Mouse (Mus musculus): ENCODE measurements around the gene Wee1.
"Not testable (repeated sequence)": the region's sequence is repeated elsewhere in the genome, so short reads cannot be mapped to it uniquely, and the experiment has no call there.

The Wee1 gene

DNA sequence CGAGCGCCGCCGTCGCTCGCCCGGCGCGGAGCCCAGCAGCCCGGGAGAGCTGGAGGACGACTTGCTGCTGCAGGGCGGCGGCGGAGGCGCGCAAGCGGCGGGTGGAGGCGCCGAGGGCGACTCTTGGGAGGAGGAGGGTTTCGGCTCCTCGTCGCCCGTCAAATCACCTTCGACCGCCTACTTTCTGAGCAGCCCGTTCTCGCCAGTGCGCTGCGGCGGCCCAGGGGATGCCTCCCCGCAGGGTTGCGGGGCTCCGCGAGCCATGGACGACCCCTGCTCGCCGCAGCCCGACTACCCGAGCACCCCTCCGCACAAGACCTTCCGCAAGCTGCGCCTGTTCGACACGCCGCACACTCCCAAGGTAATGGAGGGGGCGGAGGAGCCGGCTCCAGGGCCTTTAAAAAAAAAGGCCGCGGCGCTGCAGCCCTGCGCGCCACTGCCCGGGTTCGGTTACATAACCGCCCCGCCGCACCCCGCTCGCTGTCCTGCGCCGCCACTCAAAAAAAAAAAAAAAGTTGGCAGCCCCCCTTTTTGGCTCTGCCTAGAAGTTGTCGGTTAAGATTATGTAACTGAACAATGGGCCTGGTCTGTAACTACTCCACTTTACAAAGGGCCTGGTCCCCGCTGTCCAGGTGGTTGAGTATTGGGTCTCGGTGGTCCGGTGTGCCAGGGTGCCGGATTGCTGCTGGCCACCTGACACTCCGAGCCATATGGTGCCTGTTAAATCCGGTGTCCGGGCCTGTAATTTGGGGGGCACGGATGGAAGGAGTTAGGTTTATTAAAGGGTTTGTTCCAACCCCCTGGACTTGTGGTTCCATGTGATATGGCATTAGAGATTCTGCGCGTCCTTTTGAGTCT lies 948 bp downstream of the Wee1 start:
- peak; percentile 75 for DNase-seq (ENCODE audit: low read depth, low spot score)

- DNase-seq (ENCODE audit: low read depth, low spot score): no peak
These were observed 2.2 kb downstream of the Wee1 start for GRCm38 (mm10) chr7:110123844-110124555.

DNA sequence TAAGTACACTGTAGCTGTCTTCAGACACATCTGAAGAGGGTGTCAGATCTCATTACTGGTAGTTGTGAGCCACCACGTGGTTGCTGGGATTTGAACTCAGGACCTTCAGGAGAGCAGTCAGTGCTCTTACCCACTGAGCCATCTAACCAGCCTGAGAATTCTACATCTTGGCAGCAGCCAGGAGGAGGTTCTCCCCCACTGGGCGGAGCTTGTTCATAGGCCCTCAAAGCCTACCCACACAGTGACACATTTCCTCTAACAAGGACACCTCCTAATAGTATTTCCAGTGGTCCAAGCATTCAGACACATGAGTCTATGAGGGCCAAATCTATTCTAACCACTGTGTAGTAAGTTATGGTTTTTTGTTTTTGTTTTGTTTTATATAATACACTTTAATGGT lies 6.7 kb downstream of the Wee1 start:
- DNase-seq (ENCODE audit: low read depth, low spot score): no peak

DNA sequence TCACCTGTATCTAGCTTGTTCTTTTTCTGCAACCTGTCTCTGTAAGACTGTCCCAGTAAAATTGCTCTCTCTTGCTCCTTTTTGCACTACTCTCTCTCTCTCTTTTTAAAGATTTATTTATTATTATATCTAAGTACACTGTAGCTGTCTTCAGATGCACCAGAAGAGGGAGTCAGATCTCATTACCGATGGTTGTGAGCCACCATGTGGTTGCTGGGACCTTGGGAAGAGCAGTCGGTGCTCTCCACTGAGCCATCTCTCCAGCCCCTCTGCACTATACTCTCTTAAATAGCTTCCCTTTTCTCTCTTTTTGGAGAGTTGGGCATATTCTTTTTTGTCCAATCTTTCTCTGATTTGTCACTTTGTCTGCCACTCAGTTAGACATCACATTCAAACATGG lies 10.4 kb downstream of the Wee1 start:
- not testable (repeated sequence) for DNase-seq (ENCODE audit: low read depth, low spot score)

DNA sequence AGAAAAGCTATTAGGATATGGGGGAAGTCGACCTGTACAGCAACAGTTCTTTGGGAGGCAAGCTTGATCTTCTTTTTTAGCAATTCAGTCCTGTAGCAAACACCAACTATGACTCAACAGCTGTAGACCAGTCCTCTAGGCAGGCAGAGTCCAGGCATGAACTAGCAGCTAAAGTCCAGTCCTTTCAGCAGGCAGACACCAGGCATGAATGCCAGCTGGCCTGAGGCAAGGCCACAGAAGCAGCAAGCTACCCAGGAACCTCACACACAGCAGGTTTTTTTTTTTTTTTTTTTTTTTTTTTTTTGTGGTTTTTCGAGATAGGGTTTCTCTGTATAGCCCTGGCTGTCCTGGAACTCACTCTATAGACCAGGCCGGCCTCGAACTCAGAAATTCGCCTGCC lies 12.1 kb downstream of the Wee1 start:
- no peak for DNase-seq (ENCODE audit: low read depth, low spot score)

GRCm38 (mm10) chr7:110138538-110138937 lies 16.7 kb downstream of the Wee1 start:
- DNase-seq (ENCODE audit: low read depth, low spot score): no peak

- no peak for DNase-seq (ENCODE audit: low read depth, low spot score)
These were observed 22.0 kb downstream of the Wee1 start for GRCm38 (mm10) chr7:110143863-110144262.

- no peak for DNase-seq (ENCODE audit: low read depth, low spot score)
These were observed 31.0 kb downstream of the Wee1 start for GRCm38 (mm10) chr7:110152891-110153290.

GRCm38 (mm10) chr7:110156712-110157260 lies 34.9 kb downstream of the Wee1 start:
- no peak for DNase-seq (ENCODE audit: low read depth, low spot score)

GRCm38 (mm10) chr7:110157261-110157910 lies 35.5 kb downstream of the Wee1 start:
- DNase-seq (ENCODE audit: low read depth, low spot score): peak; percentile 7

DNA sequence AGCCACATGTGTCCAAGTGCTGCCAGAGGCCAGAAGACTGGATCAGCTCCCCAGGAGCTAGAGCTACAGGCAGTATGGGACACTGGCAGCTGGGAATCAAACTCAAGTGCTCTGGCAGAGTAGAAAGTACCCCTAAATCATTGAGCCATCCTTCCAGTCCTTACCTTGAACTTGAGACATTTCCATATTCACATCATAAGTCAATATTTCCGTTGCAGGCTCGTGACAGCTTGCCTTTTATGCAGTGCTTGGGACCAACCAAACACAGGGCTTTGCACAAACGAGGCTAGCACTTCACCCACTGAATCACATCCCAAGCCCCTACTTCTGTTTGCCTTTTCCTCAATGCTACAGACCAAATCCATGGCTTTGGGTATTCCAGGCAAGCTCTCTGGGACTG lies 36.2 kb downstream of the Wee1 start:
- DNase-seq (ENCODE audit: low read depth, low spot score): no peak

- not testable (repeated sequence) for DNase-seq (ENCODE audit: low read depth, low spot score)
These were observed 38.3 kb downstream of the Wee1 start for GRCm38 (mm10) chr7:110160109-110160508.

DNA sequence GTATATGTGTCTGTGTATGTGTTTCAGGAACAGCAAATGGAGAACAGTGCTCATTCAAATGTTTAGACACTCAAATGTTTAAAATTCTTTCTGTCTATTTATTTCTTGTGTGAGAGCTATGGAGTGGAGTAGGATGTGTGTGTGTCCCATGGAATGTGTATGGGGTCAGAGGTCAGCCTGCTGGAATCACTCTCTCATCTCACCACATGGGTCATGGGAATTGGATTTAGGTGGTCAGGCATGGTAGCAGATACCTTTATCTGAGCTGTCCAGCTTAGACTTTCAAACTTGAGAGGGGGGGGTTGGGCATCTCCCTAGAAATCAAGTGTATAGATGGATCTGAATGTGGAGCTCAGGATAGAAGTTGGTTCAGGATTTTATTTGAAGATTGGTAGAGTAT lies 38.8 kb downstream of the Wee1 start:
- no peak for DNase-seq (ENCODE audit: low read depth, low spot score)

DNA sequence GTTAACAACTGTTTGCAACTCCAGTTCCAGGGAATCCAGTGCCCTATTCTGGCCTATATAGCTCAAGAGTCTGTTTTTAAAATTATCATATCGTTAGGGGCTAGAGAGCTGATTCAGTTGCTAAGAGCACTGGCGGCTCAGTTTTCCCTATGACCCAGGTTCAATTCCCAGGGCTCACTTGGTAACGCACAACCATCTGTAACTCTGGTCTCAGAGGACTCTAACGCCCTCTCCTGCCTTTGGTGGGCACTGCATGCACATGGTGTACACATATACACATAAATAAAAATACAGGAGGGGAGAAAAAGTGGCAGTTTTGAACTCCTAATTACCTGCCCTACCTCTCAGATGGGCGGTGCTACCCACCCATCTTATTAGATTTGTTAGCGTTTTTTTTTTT lies 41.2 kb downstream of the Wee1 start:
- no peak for DNase-seq (ENCODE audit: low read depth, low spot score)

GRCm38 (mm10) chr7:110164103-110164681 lies 42.3 kb downstream of the Wee1 start:
- DNase-seq (ENCODE audit: low read depth, low spot score): peak; percentile 82

GRCm38 (mm10) chr7:110164712-110165122 lies 42.9 kb downstream of the Wee1 start:
- DNase-seq (ENCODE audit: low read depth, low spot score): peak; percentile 95

GRCm38 (mm10) chr7:110166233-110166632 lies 44.4 kb downstream of the Wee1 start:
- peak; percentile 5 for DNase-seq (ENCODE audit: low read depth, low spot score)

DNA sequence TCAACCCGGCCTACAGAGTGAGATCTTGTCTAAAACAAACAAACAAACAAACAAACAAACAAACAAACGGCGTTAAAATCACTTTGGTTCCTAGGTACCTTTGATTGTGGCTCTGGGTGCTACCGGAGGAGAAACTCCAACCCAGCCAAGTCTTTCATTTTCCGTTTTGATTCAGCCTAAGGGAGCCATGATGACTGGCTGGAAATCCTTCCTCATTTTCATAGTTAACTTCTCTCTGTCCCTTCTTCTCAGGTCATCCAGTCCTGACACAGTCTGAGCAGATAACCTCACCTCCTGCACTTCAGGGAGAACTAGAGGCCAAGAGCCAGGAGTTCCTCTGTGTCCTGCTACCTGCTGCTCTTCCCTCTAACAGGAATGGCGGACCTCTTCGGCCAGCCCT lies 57.4 kb downstream of the Wee1 start:
- no peak for DNase-seq (ENCODE audit: low read depth, low spot score)

- DNase-seq (ENCODE audit: low read depth, low spot score): no peak
These were observed 58.8 kb downstream of the Wee1 start for GRCm38 (mm10) chr7:110180613-110181012.

- DNase-seq (ENCODE audit: low read depth, low spot score): no peak
These were observed 59.6 kb downstream of the Wee1 start for GRCm38 (mm10) chr7:110181446-110181845.

DNA sequence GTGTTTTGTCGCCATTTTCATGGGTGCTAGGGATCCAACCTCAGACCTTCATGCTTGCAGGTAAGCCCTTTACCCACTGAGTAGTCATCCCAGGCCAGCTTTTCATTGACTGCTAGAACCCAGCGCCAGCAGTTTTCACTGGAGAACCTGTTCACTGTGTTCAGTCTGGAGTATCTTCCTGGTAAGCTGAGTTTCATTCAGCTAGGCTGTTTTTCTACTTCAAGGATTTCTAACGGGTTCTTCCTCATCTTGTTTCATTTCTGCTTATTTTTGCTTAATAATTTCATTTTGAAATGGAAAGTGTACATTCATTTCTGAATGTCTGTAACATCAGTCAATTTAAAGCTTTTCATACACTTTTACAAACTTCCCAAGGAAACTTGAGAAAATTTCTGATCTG lies 62.8 kb downstream of the Wee1 start:
- no peak for DNase-seq (ENCODE audit: low read depth, low spot score)

DNA sequence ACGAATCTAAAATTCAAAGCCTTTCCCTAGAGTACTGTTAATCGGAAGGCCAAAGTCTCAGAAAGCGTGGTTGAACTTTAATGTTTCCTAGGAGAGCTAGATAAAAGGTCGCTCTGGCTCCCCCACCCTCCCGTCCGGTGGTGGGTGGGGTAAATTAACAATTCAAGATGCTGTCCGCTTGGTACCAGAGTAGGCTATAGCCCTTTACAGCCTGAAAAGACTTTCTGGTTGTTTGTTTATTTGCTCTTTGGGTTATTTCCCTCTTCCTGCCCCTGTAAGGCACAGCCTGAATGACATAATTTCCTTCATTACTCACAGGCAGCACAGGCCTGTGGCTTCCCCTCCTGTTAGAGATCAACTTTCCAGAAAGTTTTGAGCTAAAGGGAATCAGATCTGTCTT lies 68.1 kb downstream of the Wee1 start:
- no peak for DNase-seq (ENCODE audit: low read depth, low spot score)
